Mouse (Mus musculus) spleen, adult 18-20 months (tissue): ENCODE measurements around the gene Ap1ar.
"Not testable (repeated sequence)": the region's sequence is repeated elsewhere in the genome, so short reads cannot be mapped to it uniquely, and the experiment has no call there.

ENCODE experiments used
- DNase-seq, 2 experiments: peaks; one replicate each; pipeline ENCODE4 v3.0.0; 2022; ENCODE audit warnings: mixed read lengths in 2 of 2

The Ap1ar gene

GRCm38 (mm10) chr3:127791595-127792561 lies 45.4 kb downstream of the Ap1ar start:
- DNase-seq = peak in 1 of 2 experiments; percentile 20

GRCm38 (mm10) chr3:127791056-127791483 lies 46.3 kb downstream of the Ap1ar start:
- peak; percentile 9 to 31 for DNase-seq

- DNase-seq = peak; percentile 14 to 31
Observed at GRCm38 (mm10) chr3:127790234-127791055, 46.9 kb downstream of the Ap1ar start.

- DNase-seq = peak; percentile 59 to 63
Observed at GRCm38 (mm10) chr3:127789500-127790191, 47.7 kb downstream of the Ap1ar start, which contains the start of gene Tifa. Gene Tifa (plus strand): TSS chr3:127789805.

GRCm38 (mm10) chr3:127788919-127789318 lies 48.4 kb downstream of the Ap1ar start:
- DNase-seq = no peak

- DNase-seq = no peak
Observed at GRCm38 (mm10) chr3:127788038-127788437, 49.3 kb downstream of the Ap1ar start.

- no peak for DNase-seq
Observed at GRCm38 (mm10) chr3:127787032-127787431, 50.3 kb downstream of the Ap1ar start.

GRCm38 (mm10) chr3:127783680-127784079 lies 53.6 kb downstream of the Ap1ar start:
- DNase-seq = not testable (repeated sequence)

GRCm38 (mm10) chr3:127782921-127783320 lies 54.4 kb downstream of the Ap1ar start:
- no peak for DNase-seq

GRCm38 (mm10) chr3:127780921-127781320 lies 56.4 kb downstream of the Ap1ar start:
- DNase-seq = no peak

- DNase-seq = peak; percentile 48 to 79
Observed at GRCm38 (mm10) chr3:127780021-127780644, 57.2 kb downstream of the Ap1ar start, which contains the start of gene Alpk1. Gene Alpk1 (minus strand): TSS chr3:127780527.

GRCm38 (mm10) chr3:127769146-127769545 lies 68.2 kb downstream of the Ap1ar start:
- DNase-seq = no peak

GRCm38 (mm10) chr3:127765971-127766370 lies 71.4 kb downstream of the Ap1ar start:
- DNase-seq = no peak

- no peak for DNase-seq
Observed at GRCm38 (mm10) chr3:127764541-127764940, 72.8 kb downstream of the Ap1ar start.

- peak; percentile 60 to 76 for DNase-seq
Observed at GRCm38 (mm10) chr3:127763076-127763612, 74.2 kb downstream of the Ap1ar start.

GRCm38 (mm10) chr3:127762403-127762802 lies 74.9 kb downstream of the Ap1ar start:
- DNase-seq = no peak

GRCm38 (mm10) chr3:127759212-127759611 lies 78.1 kb downstream of the Ap1ar start:
- no peak for DNase-seq

GRCm38 (mm10) chr3:127758806-127759205 lies 78.5 kb downstream of the Ap1ar start:
- no peak for DNase-seq

GRCm38 (mm10) chr3:127757886-127758301 lies 79.4 kb downstream of the Ap1ar start:
- no peak for DNase-seq
